Mouse (Mus musculus) embryo, embryonic 10 days (tissue): ENCODE measurements at regions not wholly inside any gene's neighbourhood (a gene's known extent, or its start where the extent isn't known, plus 50 kb on each side); places are given as distances from the start of the nearest gene placed in this dataset.
A peak's percentile ranks its signal among the peaks of the same experiment; 100 is the strongest.

Experiments used
- DNase-seq: peaks from one replicate; pipeline ENCODE4 v3.0.0-alpha.2; 2015; ENCODE audit warnings: low spot score

- no peak for DNase-seq
Measured at GRCm38 (mm10) chr3:34232329-34233250, 151.5 kb upstream of the Dnajc19 start.

GRCm38 (mm10) chr3:34231593-34232328 is 150.6 kb upstream of the Dnajc19 start:
- DNase-seq = peak; percentile 43

- DNase-seq = no peak
Measured at GRCm38 (mm10) chr3:34222291-34222690, 141.2 kb upstream of the Dnajc19 start.

- no peak for DNase-seq
Measured at GRCm38 (mm10) chr3:34219741-34220310, 138.7 kb upstream of the Dnajc19 start.

GRCm38 (mm10) chr3:34219096-34219495 is 138.0 kb upstream of the Dnajc19 start:
- DNase-seq = no peak

- DNase-seq = no peak
Measured at GRCm38 (mm10) chr3:34217911-34218310, 136.8 kb upstream of the Dnajc19 start.

- DNase-seq = no peak
Measured at GRCm38 (mm10) chr3:34214233-34214632, 133.1 kb upstream of the Dnajc19 start.

GRCm38 (mm10) chr3:34206454-34206853 is 125.3 kb upstream of the Dnajc19 start:
- DNase-seq = no peak

- DNase-seq = peak; percentile 69
Measured at GRCm38 (mm10) chr3:34198228-34198627, 117.1 kb upstream of the Dnajc19 start.

GRCm38 (mm10) chr3:34197163-34197455 is 116.0 kb upstream of the Dnajc19 start:
- peak; percentile 20 for DNase-seq

- peak; percentile 19 for DNase-seq
Measured at GRCm38 (mm10) chr3:34196451-34197162, 115.5 kb upstream of the Dnajc19 start.

- peak; percentile 12 for DNase-seq
Measured at GRCm38 (mm10) chr3:34195729-34196450, 114.8 kb upstream of the Dnajc19 start.

GRCm38 (mm10) chr3:34173416-34174097 is 92.4 kb upstream of the Dnajc19 start:
- DNase-seq = no peak

- DNase-seq = no peak
Measured at GRCm38 (mm10) chr3:34172899-34173298, 91.8 kb upstream of the Dnajc19 start.

- DNase-seq = no peak
Measured at GRCm38 (mm10) chr3:34171893-34172292, 90.8 kb upstream of the Dnajc19 start.

GRCm38 (mm10) chr3:34168087-34168486 is 87.0 kb upstream of the Dnajc19 start:
- no peak for DNase-seq

GRCm38 (mm10) chr3:34150036-34150435 is 68.9 kb upstream of the Dnajc19 start:
- DNase-seq = peak; percentile 54

GRCm38 (mm10) chr3:34143652-34144051 is 62.5 kb upstream of the Dnajc19 start:
- DNase-seq = no peak

GRCm38 (mm10) chr3:34139227-34139626 is 58.1 kb upstream of the Dnajc19 start:
- DNase-seq = no peak

GRCm38 (mm10) chr3:34137984-34138383 is 56.9 kb upstream of the Dnajc19 start:
- no peak for DNase-seq

GRCm38 (mm10) chr3:34136385-34136784 is 55.3 kb upstream of the Dnajc19 start:
- no peak for DNase-seq
